Mouse (Mus musculus) layer of hippocampus, postnatal 14 days (tissue): ENCODE data around the gene Olfr78. TPM values are rescaled to one million over a fixed set of nuclear protein-coding genes. Genes with fewer than 3 reads are reported as not detected.

ENCODE experiments used
- DNase-seq, 2 experiments: peaks; one replicate each; pipeline ENCODE4 v3.0.0; 2021 to 2022; ENCODE audit warnings: low spot score in 2 of 2, mixed read lengths in 1 of 2
- long read RNA-seq, 2 experiments: library from polyadenylated mRNA; stranded (forward); transcript quantifications; one replicate each; pipeline ENCODE4 v2.0.0; 2021
- total RNA-seq, 2 experiments: library from RNA; stranded (reverse); gene quantifications; 2 replicates each; pipeline ENCODE4 v1.2.3; 2021

Gene Olfr78
- total RNA-seq, result under 1 TPM; 0.16 to 0.38 TPM
- long read RNA-seq, experiment 1, result 0 reads
- long read RNA-seq, experiment 2, result 0 reads

DNA sequence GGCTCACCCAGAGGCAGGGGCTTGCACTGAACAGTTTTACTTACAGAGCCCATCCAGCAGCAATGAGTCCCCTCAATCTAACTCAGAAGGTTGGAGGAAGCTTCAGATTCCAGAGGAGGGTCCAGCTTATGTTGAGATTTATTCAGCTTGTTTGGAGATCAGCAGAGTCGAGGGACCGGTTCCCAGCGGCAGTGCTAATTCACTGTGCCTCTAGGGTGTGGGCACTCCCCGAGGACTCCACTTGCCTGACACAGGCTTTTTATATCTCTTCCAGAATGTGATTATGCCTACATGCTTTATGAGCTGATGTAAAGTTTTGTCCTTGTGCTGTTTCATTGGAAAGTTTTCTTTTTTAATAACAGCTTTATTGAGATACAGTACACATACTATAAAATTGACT, at the start of gene Olfr78, which contains the start of gene Olfr560:
Gene Olfr78, minus strand, starts transcription at position 206 of the 400 bp plus-strand sequence.
Gene Olfr560, minus strand, starts transcription at position 101 of the 400 bp plus-strand sequence.
- no peak for DNase-seq

DNA sequence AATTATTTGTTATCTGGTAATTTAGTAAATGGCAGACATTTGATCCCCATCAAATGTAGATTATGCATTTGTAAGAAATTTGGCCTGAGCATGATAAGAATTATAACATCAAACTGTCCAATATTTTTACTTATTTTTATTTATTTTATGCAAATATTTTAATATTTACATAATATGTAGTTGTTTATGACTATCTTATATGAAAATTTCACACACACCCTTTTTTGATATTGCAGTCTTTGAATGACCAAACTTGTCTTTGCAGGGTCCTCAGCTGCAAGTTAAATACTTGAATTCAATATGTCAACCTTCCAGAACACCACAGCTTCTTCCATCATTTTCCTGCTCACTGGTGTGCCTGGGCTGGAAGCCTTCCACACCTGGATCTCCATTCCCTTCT, 43.9 kb upstream of the Olfr78 start, which contains the start of gene Olfr564:
Gene Olfr564, plus strand, starts transcription at position 301 of the 400 bp plus-strand sequence.
- DNase-seq, result no peak

DNA sequence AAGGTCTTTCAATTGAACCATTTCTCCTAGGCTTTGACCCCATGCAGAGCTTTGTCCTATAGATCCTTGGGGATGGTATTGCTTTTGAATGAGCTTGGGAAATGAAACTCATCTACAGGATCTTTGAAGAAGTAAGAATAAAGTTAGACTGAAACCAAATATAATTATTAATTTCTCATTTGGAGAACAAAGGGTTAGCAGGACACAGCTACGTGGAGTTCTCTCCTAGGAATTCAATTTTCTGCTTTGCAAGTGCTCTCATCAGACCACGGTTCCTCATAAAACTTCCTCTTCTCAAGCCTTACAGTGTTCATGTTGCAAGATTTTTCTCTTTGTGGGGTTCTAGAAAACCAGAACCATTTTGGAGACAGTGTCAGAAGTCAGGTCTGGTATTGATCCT, 11.7 kb upstream of the Olfr78 start, which contains the start of gene Olfr561:
Gene Olfr561, plus strand, starts transcription at position 301 of the 400 bp plus-strand sequence.
- no peak for DNase-seq

DNA sequence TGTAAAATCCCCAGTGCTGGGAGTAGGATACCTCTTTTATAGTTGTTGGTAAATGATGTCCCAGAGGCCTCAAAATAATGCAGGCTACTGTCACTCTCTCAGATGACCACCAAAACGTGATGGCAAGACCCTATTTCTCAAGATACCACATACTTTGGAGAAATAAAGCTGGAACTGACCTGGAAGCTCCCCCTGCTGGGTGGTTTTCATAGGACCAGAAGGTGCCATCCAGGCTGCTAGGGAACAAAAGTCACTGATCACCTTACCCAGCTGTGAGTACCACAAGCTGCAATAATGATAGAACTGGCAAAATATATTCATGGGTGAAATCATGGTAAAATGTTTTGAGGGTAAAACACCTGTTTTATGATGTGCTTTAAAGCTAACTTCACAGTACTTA, 7.2 kb downstream of the Olfr78 start:
- no peak for DNase-seq

DNA sequence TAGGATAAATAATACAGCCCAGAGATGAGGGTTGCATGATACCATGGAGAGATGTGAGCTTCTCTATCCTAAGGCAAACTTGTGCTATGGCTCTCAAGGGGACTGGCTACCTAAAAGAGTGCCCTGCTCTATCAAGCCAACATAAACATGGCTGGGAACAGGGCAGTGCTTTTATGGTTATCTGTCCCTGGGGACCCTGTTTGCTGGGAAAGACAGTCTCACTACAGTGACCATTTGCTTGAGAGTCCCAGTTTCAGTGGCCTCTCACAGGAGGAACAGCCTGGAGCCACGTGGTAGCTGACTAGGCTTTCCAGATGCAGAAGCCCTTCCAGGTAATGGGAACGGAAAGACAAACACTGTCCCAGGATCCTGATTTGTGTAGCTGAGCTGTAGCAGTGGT, 21.6 kb downstream of the Olfr78 start:
- no peak for DNase-seq

DNA sequence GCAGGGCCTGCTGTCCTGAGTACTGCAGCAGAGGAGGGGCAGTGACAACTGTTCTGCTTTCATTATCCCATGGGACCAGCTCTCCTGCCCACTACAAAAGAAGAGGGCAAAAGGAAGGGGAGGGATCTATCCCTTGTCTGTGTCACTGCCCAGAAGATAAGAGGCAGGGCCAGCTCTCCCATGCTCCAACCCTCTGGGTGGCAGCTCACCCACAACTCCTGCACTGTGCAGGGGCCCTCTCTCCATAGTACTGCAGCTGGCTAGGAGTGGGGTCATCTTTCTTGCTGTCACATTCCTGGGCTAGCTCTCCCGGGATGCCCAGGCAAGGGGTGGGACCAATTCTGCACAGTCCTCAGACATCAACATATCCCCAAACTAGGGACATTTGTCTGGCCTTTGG, 25.5 kb downstream of the Olfr78 start:
- no peak for DNase-seq

DNA sequence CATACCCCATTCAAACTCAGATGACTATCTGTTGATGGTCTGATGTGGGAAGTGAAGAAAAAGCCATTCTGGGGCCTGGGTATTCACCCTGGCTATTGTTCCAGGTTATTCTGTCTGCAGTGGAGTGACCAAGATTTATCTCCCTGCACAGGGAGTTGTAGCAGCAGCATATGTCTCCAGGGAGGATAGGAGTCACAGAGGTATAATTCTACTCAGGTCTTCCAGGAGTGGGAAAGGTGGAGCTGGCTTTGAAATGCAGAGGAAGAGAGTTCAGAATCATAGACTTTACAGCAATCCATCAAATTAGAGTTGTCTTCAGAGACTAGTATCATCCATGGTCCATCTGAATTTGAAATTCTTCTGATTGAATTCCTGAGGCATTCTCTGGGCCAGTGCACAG, 31.9 kb downstream of the Olfr78 start, which contains the start of gene Olfr559:
Gene Olfr559, minus strand, starts transcription at position 101 of the 400 bp plus-strand sequence.
- no peak for DNase-seq

DNA sequence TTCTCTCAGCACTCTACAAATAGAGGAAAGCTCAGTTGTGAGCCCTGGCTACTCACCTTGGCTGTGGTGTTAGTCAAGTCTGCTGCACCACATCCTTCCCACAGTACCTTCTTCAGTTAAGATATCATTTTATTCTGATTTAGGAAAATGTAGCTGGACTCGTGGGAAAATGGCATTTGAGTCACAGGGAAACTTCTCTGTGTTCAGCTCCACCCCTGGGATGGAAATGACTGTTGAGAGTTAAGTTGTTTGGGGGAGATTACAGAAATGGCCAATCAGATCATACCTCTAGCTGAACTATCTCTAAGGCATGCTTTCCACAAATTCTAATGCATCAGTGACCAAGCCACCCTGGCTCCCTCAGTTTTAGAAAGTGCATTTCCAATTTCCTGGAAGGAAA, 40.3 kb downstream of the Olfr78 start, which contains the start of gene Olfr33:
Gene Olfr33, minus strand, starts transcription at position 101 of the 400 bp plus-strand sequence.
- no peak for DNase-seq

DNA sequence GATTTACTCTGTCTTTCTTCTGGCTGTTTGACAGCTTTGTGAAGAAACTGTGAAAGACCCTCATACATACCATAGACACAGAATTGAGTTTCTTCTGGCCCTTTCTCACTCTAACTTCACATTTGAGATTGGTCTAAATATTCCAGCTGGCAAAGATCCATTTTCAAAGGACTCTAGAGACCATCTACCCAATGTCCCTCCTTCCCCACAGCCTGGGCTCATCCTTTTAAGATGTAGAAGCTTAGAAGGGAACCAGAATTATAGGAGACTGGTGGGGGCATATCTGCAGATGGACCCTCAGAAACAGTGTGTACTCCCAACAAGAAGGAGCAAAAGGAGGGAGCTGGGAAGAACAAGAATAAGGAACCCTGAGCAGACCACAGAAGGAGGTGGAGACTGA, 57.4 kb downstream of the Olfr78 start, which contains the start of gene Olfr558:
Gene Olfr558, plus strand, starts transcription at position 301 of the 400 bp plus-strand sequence.
- no peak for DNase-seq

DNA sequence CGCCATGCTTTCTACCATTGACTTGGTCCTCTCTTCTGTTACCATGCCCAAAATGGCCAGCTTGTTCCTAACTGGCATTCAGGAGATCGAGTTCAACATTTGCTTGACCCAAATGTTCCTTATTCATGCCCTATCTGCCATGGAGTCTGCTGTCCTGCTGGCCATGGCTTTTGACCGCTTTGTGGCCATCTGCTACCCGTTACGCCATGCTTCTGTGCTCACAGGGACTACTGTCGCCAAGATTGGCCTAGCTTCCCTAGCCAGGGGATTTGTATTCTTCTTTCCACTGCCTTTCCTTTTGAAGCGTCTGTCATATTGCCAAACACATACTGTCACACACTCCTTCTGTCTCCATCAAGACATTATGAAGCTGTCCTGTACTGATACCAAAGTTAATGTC, 60.8 kb downstream of the Olfr78 start:
- no peak for DNase-seq

DNA sequence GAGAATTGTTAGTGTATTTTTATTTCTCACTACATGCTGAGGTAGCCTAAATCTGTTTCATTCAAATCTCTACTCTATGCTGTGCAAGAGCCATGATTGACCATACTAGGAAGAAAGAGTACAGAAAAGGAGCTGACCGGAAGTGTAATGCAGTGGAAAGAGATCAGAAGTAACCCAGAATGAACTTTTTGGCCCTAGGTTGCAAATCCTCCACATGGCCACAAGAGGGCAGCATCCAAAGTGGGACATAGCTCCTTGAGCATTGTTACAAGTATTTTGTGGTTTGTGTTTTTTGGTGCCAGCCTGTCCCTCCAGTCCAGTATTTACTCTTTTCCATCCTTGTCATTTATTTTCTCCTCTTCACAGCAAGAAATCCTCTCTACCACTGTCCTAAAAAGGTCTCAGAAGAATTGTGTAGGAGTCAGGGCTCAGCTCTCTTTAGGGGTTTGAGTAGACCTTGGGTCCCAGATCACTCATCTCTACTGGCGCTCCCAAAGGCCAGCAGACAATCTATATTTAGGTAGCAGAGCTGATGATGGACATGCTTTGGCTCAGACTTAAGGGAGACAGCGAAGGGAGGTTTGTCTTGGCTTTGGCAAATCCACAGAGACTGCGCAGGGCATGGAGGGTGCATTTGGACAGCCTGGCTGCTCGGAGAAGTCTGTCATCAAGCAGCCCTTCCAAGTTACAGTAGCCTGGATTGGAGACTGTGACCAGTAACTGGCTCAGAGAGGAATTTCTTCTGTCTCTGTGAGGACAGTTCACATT, 63.7 kb downstream of the Olfr78 start, which contains the start of gene Olfr557:
Gene Olfr557, plus strand, starts transcription at position 553 of the 768 bp plus-strand sequence.
- peak in 1 of 2 experiments; percentile 16 for DNase-seq

Other genes starting within 250 kb of the Olfr78 start
- gene Olfr547, start 224.7 kb downstream of the Olfr78 start, total RNA-seq, result not detected
- gene Olfr548-ps1, start 218.6 kb downstream of the Olfr78 start, total RNA-seq, result not detected
- gene Olfr549, start 209.6 kb downstream of the Olfr78 start, total RNA-seq, result not detected
- gene Trim21, start 194.0 kb downstream of the Olfr78 start, total RNA-seq, result 1 to 10 TPM; 2.5 to 3.2 TPM
- 1 to 10 TPM; 2.8 to 2.9 TPM for gene Olfr550, start 188.0 kb downstream of the Olfr78 start, total RNA-seq
- gene Olfr551, start 167.6 kb downstream of the Olfr78 start, total RNA-seq, result not detected
- under 1 TPM in 1 of 2 experiments, not detected in 1; 0.12 TPM for gene Olfr552, start 161.7 kb downstream of the Olfr78 start, total RNA-seq
- not detected for gene Olfr553, start 141.3 kb downstream of the Olfr78 start, total RNA-seq
- gene Olfr554, start 121.0 kb downstream of the Olfr78 start, total RNA-seq, result not detected
- gene Olfr555, start 100.6 kb downstream of the Olfr78 start, total RNA-seq, result not detected
- under 1 TPM in 1 of 2 experiments, not detected in 1; 0.09 TPM for gene Olfr556, start 94.6 kb downstream of the Olfr78 start, total RNA-seq
- 1 to 10 TPM; 5.5 to 6.4 TPM for gene Trim68, start 72.1 kb downstream of the Olfr78 start, total RNA-seq
- under 1 TPM; 0.19 to 0.21 TPM for gene Olfr557, start 63.6 kb downstream of the Olfr78 start, total RNA-seq
- gene Olfr558, start 57.3 kb downstream of the Olfr78 start, total RNA-seq, result under 1 TPM; 0.41 to 0.45 TPM
- not detected for gene Olfr33, start 40.4 kb downstream of the Olfr78 start, total RNA-seq
- gene Olfr559, start 32.0 kb downstream of the Olfr78 start, total RNA-seq, result not detected
- gene Olfr560, start 105 bp downstream of the Olfr78 start, total RNA-seq, result not detected
- gene Olfr561, start 11.8 kb upstream of the Olfr78 start, total RNA-seq, result under 1 TPM in 1 of 2 experiments, not detected in 1; 0.24 TPM
- gene Olfr564, start 44.0 kb upstream of the Olfr78 start, total RNA-seq, result not detected
- not detected for gene Olfr566, start 99.3 kb upstream of the Olfr78 start, total RNA-seq
- gene Olfr568, start 117.7 kb upstream of the Olfr78 start, total RNA-seq, result not detected
- not detected for gene Olfr569, start 131.4 kb upstream of the Olfr78 start, total RNA-seq
- gene Olfr570, start 135.1 kb upstream of the Olfr78 start, total RNA-seq, result under 1 TPM in 1 of 2 experiments, not detected in 1; 0.53 TPM
- not detected for gene Olfr571, start 158.1 kb upstream of the Olfr78 start, total RNA-seq
- gene Olfr572, start 164.9 kb upstream of the Olfr78 start, total RNA-seq, result not detected
- gene Olfr573-ps1, start 183.1 kb upstream of the Olfr78 start, total RNA-seq, result not detected
- gene Olfr574, start 189.0 kb upstream of the Olfr78 start, total RNA-seq, result not detected
- not detected for gene Olfr575, start 199.3 kb upstream of the Olfr78 start, total RNA-seq
- not detected for gene Olfr576, start 203.2 kb upstream of the Olfr78 start, total RNA-seq
- gene Olfr577, start 216.5 kb upstream of the Olfr78 start, total RNA-seq, result not detected
- gene Olfr578, start 229.9 kb upstream of the Olfr78 start, total RNA-seq, result not detected